In the genomic region with DNA sequence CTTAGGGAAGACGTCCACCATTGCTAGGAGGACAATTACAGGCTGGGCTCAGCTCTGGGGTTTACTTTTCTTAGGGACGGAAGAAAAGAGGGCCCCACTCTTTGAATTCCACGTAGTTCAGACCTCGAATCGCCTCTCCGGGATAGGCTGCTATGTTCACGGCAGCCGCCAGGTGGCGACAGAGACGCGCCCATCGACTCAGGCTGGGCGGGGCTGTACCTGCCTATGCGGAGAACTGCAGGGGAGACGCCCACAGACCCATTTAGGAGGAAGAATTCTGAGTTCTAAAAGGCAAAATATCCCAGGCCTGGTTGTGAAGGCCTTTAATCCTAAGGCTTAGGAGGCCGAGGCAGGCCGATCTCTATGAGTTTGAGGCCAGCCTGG, we compare ENCODE assay signal across 8 mouse cellular contexts. TPM values are rescaled to one million over a fixed set of nuclear protein-coding genes. Genes with fewer than 3 reads are reported as not detected.
DNase-seq lines count a peak whose midpoint lies in the region; ATAC-seq lines count a peak whose summit lies in the region.

No protein-coding gene starts in this region.

- peak overlapping the region; percentile 4; the same call in 1 of the 2 replicates for H3K9ac ChIP-seq in embryonic facial prominence, embryonic 11.5 days (replicated peaks; ENCODE audit: low read length)
- peak overlapping the region; percentile 23; the same call in 1 of the 2 replicates for H3K9ac ChIP-seq in limb, embryonic 11.5 days (ENCODE audit: low read length)
- 0 out of 2 replicates have a peak overlapping the region, but pooled peaks have one; percentile 28 for H3K9ac ChIP-seq in midbrain, embryonic 13.5 days (replicated peaks)

- H3K9me3 ChIP-seq in embryonic facial prominence, embryonic 11.5 days (replicated peaks; ENCODE audit: control insufficient read depth, low read length): no peaks in the 10 kb centered on the region
- H3K9me3 ChIP-seq in limb, embryonic 11.5 days (ENCODE audit: control insufficient read depth, low read length): no peaks in the 10 kb centered on the region; the same call in 1 of the 2 replicates
- no peaks in the 10 kb centered on the region for H3K9me3 ChIP-seq in midbrain, embryonic 13.5 days

- H3K27ac ChIP-seq in embryonic facial prominence, embryonic 11.5 days (replicated peaks; ENCODE audit: low read depth, low read length): no peak overlapping the region
- no peak overlapping the region for H3K27ac ChIP-seq in limb, embryonic 11.5 days (replicated peaks; ENCODE audit: low read depth, low read length)
- no peak overlapping the region for H3K27ac ChIP-seq in midbrain, embryonic 13.5 days

- peak; percentile 80 for DNase-seq in urinary bladder, adult 2 months (ENCODE audit: low spot score)
- no peak for DNase-seq in urinary bladder, postnatal 10 days (ENCODE audit: low spot score)
- DNase-seq in embryonic facial prominence, embryonic 11.5 days (ENCODE audit: low spot score): peak; percentile 86
- peak; percentile 81 to 92 for DNase-seq in heart, adult 18-20 months
- peak; percentile 88 for DNase-seq in kidney, adult 18-20 months
- DNase-seq in limb, embryonic 11.5 days (ENCODE audit: low spot score): peak; percentile 96
- peak; percentile 78 for DNase-seq in spleen, adult 12 weeks (ENCODE audit: low spot score)

- 4% methylated on average over 17 of the region's 17 CpGs for WGBS in embryonic facial prominence, embryonic 11.5 days
- WGBS in limb, embryonic 11.5 days: 5% methylated on average over 17 of the region's 17 CpGs
- WGBS in midbrain, embryonic 13.5 days: 2% methylated on average over 17 of the region's 17 CpGs

- ATAC-seq in embryonic facial prominence, embryonic 11.5 days (replicated peaks; ENCODE audit: insufficient number of reproducible peaks, low FRiP score, low TSS enrichment, low read depth): peak; percentile 34; the same call in 1 of the 2 replicates
- ATAC-seq in limb, embryonic 11.5 days (ENCODE audit: insufficient number of reproducible peaks, low FRiP score, low TSS enrichment, low read depth): peak; percentile 32; the same call in 1 of the 2 replicates
- peak; percentile 30 for ATAC-seq in midbrain, embryonic 13.5 days

- no peaks in the 10 kb centered on the region for H3K4me1 ChIP-seq in embryonic facial prominence, embryonic 11.5 days (ENCODE audit: control insufficient read depth, insufficient read depth, low read length)
- H3K4me1 ChIP-seq in limb, embryonic 11.5 days (ENCODE audit: control insufficient read depth, insufficient read depth, low read length): peaks cover 6% of the 10 kb centered on the region; the same call in 1 of the 2 replicates
- H3K4me1 ChIP-seq in midbrain, embryonic 13.5 days (replicated peaks): peaks cover 6% of the 10 kb centered on the region

- no peaks in the 10 kb centered on the region for H3K27me3 ChIP-seq in embryonic facial prominence, embryonic 11.5 days (ENCODE audit: control insufficient read depth, insufficient read depth, low read length)
- no peaks in the 10 kb centered on the region for H3K27me3 ChIP-seq in limb, embryonic 11.5 days (ENCODE audit: control insufficient read depth, insufficient read depth, low read length)
- H3K27me3 ChIP-seq in midbrain, embryonic 13.5 days: no peaks in the 10 kb centered on the region

- no peaks in the 10 kb centered on the region for H3K36me3 ChIP-seq in embryonic facial prominence, embryonic 11.5 days (replicated peaks; ENCODE audit: control insufficient read depth, insufficient read depth, low read depth, low read length)
- H3K36me3 ChIP-seq in limb, embryonic 11.5 days (ENCODE audit: control insufficient read depth, insufficient read depth, low read length): no peaks in the 10 kb centered on the region
- no peaks in the 10 kb centered on the region for H3K36me3 ChIP-seq in midbrain, embryonic 13.5 days

- no peak overlapping the region for H3K4me3 ChIP-seq in embryonic facial prominence, embryonic 11.5 days (ENCODE audit: low read depth, low read length)
- peak overlapping the region; percentile 10; the same call in 1 of the 2 replicates for H3K4me3 ChIP-seq in limb, embryonic 11.5 days (ENCODE audit: low read depth, low read length)
- no peak overlapping the region for H3K4me3 ChIP-seq in midbrain, embryonic 13.5 days (replicated peaks)

- peak overlapping the region; percentile 24; the same call in 1 of the 2 replicates for H3K4me2 ChIP-seq in embryonic facial prominence, embryonic 11.5 days (ENCODE audit: low read depth, low read length)
- H3K4me2 ChIP-seq in limb, embryonic 11.5 days (ENCODE audit: low read depth, severe bottlenecking): peak overlapping the region; percentile 37
- H3K4me2 ChIP-seq in midbrain, embryonic 13.5 days (replicated peaks): peak overlapping the region; percentile 35

RNA-seq across cellular contexts. Expression of a gene that starts 23.8 kb away (rescaled TPM):
- polyA plus RNA-seq in urinary bladder, adult 2 months (2012; rRNA removed): 63.4 and 69.0 TPM in 2 replicates
- polyA plus RNA-seq in embryonic facial prominence, embryonic 11.5 days (2014; fragmentation: Nextera tagmentation; extraction: Ambion mirVana): 520 and 537 TPM in 2 replicates
- 10 to 100 TPM; 18.2 to 21.6 TPM for total RNA-seq in heart, adult 18-20 months (2021)
- 678 and 708 TPM in 2 replicates for polyA plus RNA-seq in limb, embryonic 11.5 days (2014; fragmentation: Nextera tagmentation; extraction: Ambion mirVana)
- polyA plus RNA-seq in midbrain, embryonic 13.5 days (2015; fragmentation: Nextera tagmentation; extraction: Ambion mirVana): 555 TPM in 2 replicates

RNA-seq across cellular contexts. Expression of a gene that starts 29.8 kb away (rescaled TPM):
- 5,740 and 7,458 TPM in 2 replicates for polyA plus RNA-seq in urinary bladder, adult 2 months (2012; rRNA removed)
- polyA plus RNA-seq in embryonic facial prominence, embryonic 11.5 days (2014; fragmentation: Nextera tagmentation; extraction: Ambion mirVana): 16,388 and 16,949 TPM in 2 replicates
- 1,000 to 10,000 TPM in 1 of 2 experiments, 100 to 1,000 TPM in 1; 875 to 1,008 TPM for total RNA-seq in heart, adult 18-20 months (2021)
- polyA plus RNA-seq in limb, embryonic 11.5 days (2014; fragmentation: Nextera tagmentation; extraction: Ambion mirVana): 16,455 and 16,911 TPM in 2 replicates
- polyA plus RNA-seq in midbrain, embryonic 13.5 days (2015; fragmentation: Nextera tagmentation; extraction: Ambion mirVana): 15,567 and 17,404 TPM in 2 replicates

RNA-seq across cellular contexts. Expression of a gene that starts 41.1 kb away (rescaled TPM):
- polyA plus RNA-seq in urinary bladder, adult 2 months (2012; rRNA removed): 7.0 and 8.4 TPM in 2 replicates
- 7.6 and 8.4 TPM in 2 replicates for polyA plus RNA-seq in embryonic facial prominence, embryonic 11.5 days (2014; fragmentation: Nextera tagmentation; extraction: Ambion mirVana)
- 1 to 10 TPM; 4.6 to 4.7 TPM for total RNA-seq in heart, adult 18-20 months (2021)
- polyA plus RNA-seq in limb, embryonic 11.5 days (2014; fragmentation: Nextera tagmentation; extraction: Ambion mirVana): 10.2 and 11.1 TPM in 2 replicates
- polyA plus RNA-seq in midbrain, embryonic 13.5 days (2015; fragmentation: Nextera tagmentation; extraction: Ambion mirVana): 40.1 and 40.4 TPM in 2 replicates
